Mouse (Mus musculus) embryonic facial prominence, embryonic 14.5 days (tissue): ENCODE measurements around the gene Tnfaip8l1. TPM values are rescaled to one million over a fixed set of nuclear protein-coding genes. Genes with fewer than 3 reads are reported as not detected.
A peak's percentile ranks its signal among the peaks of the same experiment; 100 is the strongest.

Experiments
- ATAC-seq: fragments of 200-750 bp; cut with Nextera tagmentation; 2 replicates; pipeline ENCODE4 v1.8.0; 2017; ENCODE audit warnings: low read depth, moderate number of reproducible peaks, moderate TSS enrichment
- DNase-seq: peaks from one replicate; pipeline ENCODE4 v3.0.0-alpha.2; 2015; ENCODE audit warnings: low spot score
- H3K27ac ChIP-seq: fragments of 300-500 bp; sonication (generic); replicated peaks from 2 replicates; pipeline ENCODE4 v1.5.1; 2014; ENCODE audit warnings: low read depth, mild to moderate bottlenecking, low read length, moderate library complexity
- H3K27me3 ChIP-seq: fragments of 300-500 bp; sonication (generic); replicated peaks from 2 replicates; pipeline ENCODE4 v1.6.1; 2014; ENCODE audit warnings: low read length; ENCODE audit not compliant: control insufficient read depth, insufficient read depth
- H3K36me3 ChIP-seq: fragments of 300-500 bp; sonication (generic); 2 replicates; pipeline ENCODE4 v1.6.1; 2014; ENCODE audit warnings: low read length, mixed read lengths; ENCODE audit not compliant: control insufficient read depth, insufficient read depth
- H3K4me1 ChIP-seq: fragments of 300-500 bp; sonication (generic); 2 replicates; pipeline ENCODE4 v1.6.1; 2014; ENCODE audit warnings: antibody characterized with exemption, low read length; ENCODE audit not compliant: control insufficient read depth, insufficient read depth
- H3K4me2 ChIP-seq: fragments of 300-500 bp; sonication (generic); 2 replicates; pipeline ENCODE4 v1.6.1; 2014; ENCODE audit warnings: low read depth, mild to moderate bottlenecking, low read length, moderate library complexity, mixed read lengths
- H3K4me3 ChIP-seq: fragments of 300-500 bp; sonication (generic); 2 replicates; pipeline ENCODE4 v1.5.1; 2014; ENCODE audit warnings: low read depth, mild to moderate bottlenecking, low read length
- H3K9ac ChIP-seq: fragments of 300-500 bp; sonication (generic); 2 replicates; pipeline ENCODE4 v1.6.1; 2014; ENCODE audit warnings: low read depth, mild to moderate bottlenecking, low read length, moderate library complexity, mixed read lengths
- H3K9me3 ChIP-seq: fragments of 300-500 bp; sonication (generic); 2 replicates; pipeline ENCODE4 v1.6.1; 2016; ENCODE audit warnings: low read length; ENCODE audit not compliant: control insufficient read depth
- WGBS: fragments of 180-500 bp; shearing (Covaris S2); extraction: QIAGEN DNeasy Blood & Tissue Kit; methylation state at CpG from one replicate; pipeline ENCODE4 v1.1.7; 2014; 5-methylcytosine and 5-hydroxymethylcytosine counted together
- polyA plus RNA-seq: library from polyadenylated mRNA; unstranded; fragments of >200 nt; fragmentation: Nextera tagmentation; extraction: Ambion mirVana; gene quantifications from 2 replicates; pipeline ENCODE4 v1.2.1, GENCODE M21; 2014

The Tnfaip8l1 gene
- polyA plus RNA-seq, 1 experiment from 2014 or later: 10.2 TPM

DNA sequence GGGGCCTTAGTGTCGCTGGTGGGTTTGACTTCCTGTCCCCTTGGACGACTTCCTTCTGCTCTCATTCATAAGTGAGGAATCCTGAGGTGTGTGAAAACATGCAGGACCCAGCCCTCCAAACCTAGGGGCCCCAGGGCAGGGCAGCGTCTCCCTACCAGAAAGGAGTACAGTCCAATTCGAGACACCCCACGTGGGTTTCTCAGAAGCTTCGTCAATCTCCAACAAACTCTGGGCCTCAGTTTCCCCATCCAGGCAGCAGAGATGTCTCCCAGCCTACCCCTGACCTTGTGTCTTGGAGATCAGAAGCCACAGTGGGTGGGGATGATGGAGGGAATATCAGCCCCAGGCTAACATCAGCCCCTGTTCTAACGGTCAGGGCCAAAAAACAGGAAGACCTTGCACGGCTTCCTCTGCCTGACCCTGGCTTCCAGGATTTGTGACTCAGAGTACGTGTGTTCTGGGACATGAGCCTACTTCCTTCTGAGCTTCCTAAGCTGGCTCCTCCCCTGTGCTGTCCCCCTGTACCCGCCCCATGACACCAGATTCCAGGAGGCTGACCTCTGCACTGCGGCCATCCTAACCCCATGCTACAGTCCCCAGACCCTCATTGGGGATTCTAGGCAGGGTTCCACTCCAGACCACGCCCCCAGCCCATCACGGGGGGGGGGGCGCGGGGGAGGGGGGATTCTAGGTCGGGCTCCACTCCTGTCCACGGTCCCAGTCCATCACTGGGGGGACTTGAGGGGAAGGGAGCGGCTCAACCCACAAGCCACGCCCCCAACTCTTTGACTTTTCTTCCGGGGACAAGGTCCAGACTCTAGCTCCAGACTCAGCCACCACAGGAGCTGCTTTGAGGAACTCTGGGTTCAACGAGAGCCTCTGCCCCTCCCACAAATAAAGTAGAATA is 28.6 kb upstream of the Tnfaip8l1 start:
- peaks cover 9% of the 10 kb centered on the region; the same call in 1 of the 2 replicates for H3K4me1 ChIP-seq
- ATAC-seq (peak; percentile 32), DNase-seq (peak; percentile 51)
- peak overlapping the region; percentile 19 for H3K27ac ChIP-seq
- no peak overlapping the region for H3K9ac ChIP-seq
- H3K4me2 ChIP-seq: peak overlapping the region; percentile 62
- H3K9me3 ChIP-seq: no peaks in the 10 kb centered on the region
- 19% methylated on average over 17 of the region's 21 CpGs for WGBS
- H3K36me3 ChIP-seq: no peaks in the 10 kb centered on the region
- H3K4me3 ChIP-seq: peak overlapping the region; percentile 33
- H3K27me3 ChIP-seq: peaks cover 1% of the 10 kb centered on the region; the same call in 1 of the 2 replicates

- Histone ChIP-seq H3K27ac (no peak overlapping the region; the same call in 1 of the 2 replicates), H3K36me3 (no peaks in the 10 kb centered on the region), H3K4me3 (peak overlapping the region; percentile 33), H3K9ac (peak overlapping the region; percentile 47; the same call in 1 of the 2 replicates), H3K4me2 (peak overlapping the region; percentile 62), H3K4me1 (peaks cover 12% of the 10 kb centered on the region; the same call in 1 of the 2 replicates), H3K9me3 (no peaks in the 10 kb centered on the region), H3K27me3 (peaks cover 9% of the 10 kb centered on the region)
- DNase-seq: no peak
- peak; percentile 23; the same call in 1 of the 2 replicates for ATAC-seq
- 3% methylated on average over 25 of the region's 27 CpGs for WGBS
Observed at GRCm38 (mm10) chr17:56134463-56134971, 27.8 kb upstream of the Tnfaip8l1 start.

GRCm38 (mm10) chr17:56136558-56136957 is 25.7 kb upstream of the Tnfaip8l1 start:
- WGBS: 86% methylated on average over 7 of the region's 7 CpGs
- H3K9ac ChIP-seq: no peak overlapping the region
- H3K4me2 ChIP-seq: no peak overlapping the region
- H3K4me3 ChIP-seq: no peak overlapping the region
- ATAC-seq (no peak), DNase-seq (no peak)
- peaks cover 14% of the 10 kb centered on the region; the same call in 1 of the 2 replicates for H3K4me1 ChIP-seq
- H3K9me3 ChIP-seq: no peaks in the 10 kb centered on the region
- H3K27me3 ChIP-seq: peaks cover 30% of the 10 kb centered on the region
- no peaks in the 10 kb centered on the region for H3K36me3 ChIP-seq
- H3K27ac ChIP-seq: no peak overlapping the region

GRCm38 (mm10) chr17:56137839-56138613 is 24.3 kb upstream of the Tnfaip8l1 start:
- H3K36me3 ChIP-seq: no peaks in the 10 kb centered on the region
- no peak for DNase-seq
- H3K4me2 ChIP-seq: peak overlapping the region; percentile 98
- H3K9ac ChIP-seq: peak overlapping the region; percentile 54
- no peak for ATAC-seq
- 17% methylated on average over 25 of the region's 25 CpGs for WGBS
- H3K27ac ChIP-seq: no peak overlapping the region
- H3K9me3 ChIP-seq: no peaks in the 10 kb centered on the region
- H3K4me1 ChIP-seq: peaks cover 18% of the 10 kb centered on the region
- H3K4me3 ChIP-seq: peak overlapping the region; percentile 80; the same call in 1 of the 2 replicates
- peaks cover 40% of the 10 kb centered on the region for H3K27me3 ChIP-seq

DNA sequence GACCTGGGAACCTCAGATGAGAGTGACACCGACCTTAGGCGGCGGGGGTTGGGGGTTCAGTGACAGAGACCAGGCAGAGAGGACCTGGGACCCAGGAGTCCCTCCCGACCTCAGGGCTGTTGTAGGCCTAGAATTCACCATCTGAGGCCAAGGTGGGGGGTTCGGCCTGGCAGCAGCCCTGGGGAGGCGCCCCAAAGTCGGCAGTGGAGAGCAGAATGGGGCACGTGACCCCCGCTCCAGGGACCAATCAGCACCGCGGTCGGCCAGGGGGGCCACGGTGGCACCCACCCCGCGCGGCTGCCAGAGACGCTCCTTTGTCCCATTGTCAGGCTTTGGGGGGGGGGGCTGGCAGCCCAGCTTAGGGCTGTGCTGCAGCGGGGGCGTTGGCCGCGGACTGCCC is 22.9 kb upstream of the Tnfaip8l1 start:
- 25% methylated on average over 4 of the region's 21 CpGs for WGBS
- Histone ChIP-seq H3K9ac (peak overlapping the region; percentile 72), H3K36me3 (no peaks in the 10 kb centered on the region), H3K27ac (no peak overlapping the region), H3K4me1 (peaks cover 13% of the 10 kb centered on the region), H3K4me3 (peak overlapping the region; percentile 80), H3K9me3 (no peaks in the 10 kb centered on the region), H3K4me2 (peak overlapping the region; percentile 98), H3K27me3 (peaks cover 44% of the 10 kb centered on the region)
- no peak for ATAC-seq
- no peak for DNase-seq

- peak within 1 kb of the TSS; percentile 98 for H3K4me2 ChIP-seq
- H3K27me3 ChIP-seq: peaks cover 44% of the 10 kb centered on the region
- WGBS: 2% methylated on average over 37 of the region's 79 CpGs
- peak within 1 kb of the TSS; percentile 72 for H3K9ac ChIP-seq
- H3K4me3 ChIP-seq: peak within 1 kb of the TSS; percentile 80
- peaks cover 9% of the 10 kb centered on the region for H3K4me1 ChIP-seq
- no peaks in the 10 kb centered on the region for H3K9me3 ChIP-seq
- no peak within 1 kb of the TSS for H3K27ac ChIP-seq
- no peak for ATAC-seq
- H3K36me3 ChIP-seq: no peaks in the 10 kb centered on the region
- DNase-seq: peak; percentile 62
Observed at GRCm38 (mm10) chr17:56139858-56140595, 22.2 kb upstream of the Tnfaip8l1 start, which contains the start of gene Sema6b. Sema6b (minus strand) TSS chr17:56140343.

DNA sequence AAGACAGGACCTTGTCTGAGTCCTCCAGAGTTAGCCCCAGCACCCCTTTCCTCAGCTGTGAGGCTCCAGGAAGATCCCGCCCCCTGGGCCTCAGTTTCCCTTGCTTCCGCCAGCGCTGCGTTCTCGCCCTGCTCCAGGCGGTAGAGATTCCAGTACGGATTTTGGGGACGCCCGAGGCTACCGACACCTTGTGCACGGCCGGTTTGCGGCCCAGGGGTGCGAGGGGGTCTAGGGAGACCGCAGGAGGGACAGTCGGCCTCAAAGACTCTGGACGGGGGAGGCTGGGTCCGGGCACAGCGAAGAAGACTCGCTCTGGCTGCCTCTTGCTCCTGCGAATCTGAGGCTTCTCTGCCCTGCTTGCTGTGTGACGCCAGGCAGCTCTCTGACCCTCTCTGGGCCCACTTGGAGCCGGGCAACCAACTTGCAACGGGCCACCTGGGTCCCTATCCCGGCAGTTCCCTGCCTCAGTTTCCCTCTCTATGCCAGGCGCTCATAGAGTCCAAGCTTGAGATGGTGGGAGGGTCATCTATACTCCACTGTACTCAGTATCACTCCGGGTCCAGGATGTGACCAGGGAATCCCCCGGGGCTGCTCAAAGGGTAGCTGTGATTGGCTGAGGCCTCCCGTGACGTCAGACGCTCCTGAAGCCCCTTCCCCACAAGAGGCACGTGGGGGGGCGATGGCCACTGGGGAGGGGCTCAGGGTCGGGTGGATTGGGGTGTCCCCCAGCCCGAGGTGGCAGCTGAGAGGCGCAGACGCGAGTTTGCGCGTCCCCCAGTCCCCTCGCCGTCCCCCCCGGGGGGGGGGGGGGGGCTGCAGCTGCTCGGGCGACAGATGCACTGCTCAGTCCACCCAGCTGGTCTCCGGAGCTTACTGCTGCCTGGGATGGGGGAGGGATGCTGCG is 20.3 kb upstream of the Tnfaip8l1 start:
- no peaks in the 10 kb centered on the region for H3K36me3 ChIP-seq
- H3K27me3 ChIP-seq: peaks cover 51% of the 10 kb centered on the region
- peak overlapping the region; percentile 56 for H3K9ac ChIP-seq
- DNase-seq (peak; percentile 57), ATAC-seq (peak; percentile 32; the same call in 1 of the 2 replicates)
- no peaks in the 10 kb centered on the region for H3K9me3 ChIP-seq
- H3K27ac ChIP-seq: no peak overlapping the region
- H3K4me3 ChIP-seq: peak overlapping the region; percentile 39
- peaks cover 9% of the 10 kb centered on the region for H3K4me1 ChIP-seq
- 0% methylated on average over 25 of the region's 47 CpGs for WGBS
- H3K4me2 ChIP-seq: peak overlapping the region; percentile 80
